Mouse (Mus musculus) midbrain, embryonic 16.5 days (tissue): ENCODE data around the gene Spint3. TPM values are rescaled to one million over a fixed set of nuclear protein-coding genes. Genes with fewer than 3 reads are reported as not detected.
"Not testable (repeated sequence)": the region's sequence is repeated elsewhere in the genome, so short reads cannot be mapped to it uniquely, and the experiment has no call there.

ENCODE experiments used
- ATAC-seq: fragments of 200-750 bp; cut with Nextera tagmentation; 2 replicates; pipeline ENCODE4 v1.8.0; 2017; ENCODE audit warnings: moderate TSS enrichment
- H3K27ac ChIP-seq: fragments of 300-500 bp; sonication (generic); 2 replicates; pipeline ENCODE4 v1.5.1; 2014; ENCODE audit warnings: mild to moderate bottlenecking, low read length, mixed read lengths
- H3K27me3 ChIP-seq: fragments of 300-500 bp; sonication (generic); 2 replicates; pipeline ENCODE4 v1.6.1; 2014; ENCODE audit warnings: low read depth, low read length, mixed read lengths; ENCODE audit not compliant: control insufficient read depth, insufficient read depth
- H3K36me3 ChIP-seq: fragments of 300-500 bp; sonication (generic); 2 replicates; pipeline ENCODE4 v1.6.1; 2014; ENCODE audit warnings: mild to moderate bottlenecking, low read length, moderate library complexity, mixed read lengths; ENCODE audit not compliant: control insufficient read depth, insufficient read depth
- H3K4me1 ChIP-seq: fragments of 300-500 bp; sonication (generic); 2 replicates; pipeline ENCODE4 v1.6.1; 2014; ENCODE audit warnings: mild to moderate bottlenecking, low read length, mixed read lengths; ENCODE audit not compliant: control insufficient read depth, insufficient read depth
- H3K4me2 ChIP-seq: fragments of 300-500 bp; sonication (generic); 2 replicates; pipeline ENCODE4 v1.6.1; 2014; ENCODE audit warnings: mild to moderate bottlenecking, low read length, mixed read lengths
- H3K4me3 ChIP-seq: fragments of 300-500 bp; sonication (generic); 2 replicates; pipeline ENCODE4 v1.5.1; 2014; ENCODE audit warnings: low read depth, mild to moderate bottlenecking, low read length, moderate library complexity, mixed read lengths
- H3K9ac ChIP-seq: fragments of 300-500 bp; sonication (generic); 2 replicates; pipeline ENCODE4 v1.6.1; 2014; ENCODE audit warnings: low read depth, low read length, mixed read lengths
- H3K9me3 ChIP-seq: fragments of 300-500 bp; sonication (generic); replicated peaks from 2 replicates; pipeline ENCODE4 v1.6.1; 2014; ENCODE audit warnings: mild to moderate bottlenecking, low read length, mixed read lengths; ENCODE audit not compliant: control insufficient read depth, poor library complexity, severe bottlenecking
- WGBS: fragments of 180-500 bp; shearing (Covaris S2); extraction: QIAGEN DNeasy Blood & Tissue Kit; methylation state at CpG from one replicate; pipeline ENCODE4 v1.1.7; 2014; 5-methylcytosine and 5-hydroxymethylcytosine counted together
- polyA plus RNA-seq: library from polyadenylated mRNA; unstranded; fragments of >200 nt; fragmentation: Nextera tagmentation; extraction: Ambion mirVana; gene quantifications from 2 replicates; pipeline ENCODE4 v1.2.1, GENCODE M21; 2015

Gene Spint3
- polyA plus RNA-seq, 1 experiment from 2014 or later = not detected

DNA sequence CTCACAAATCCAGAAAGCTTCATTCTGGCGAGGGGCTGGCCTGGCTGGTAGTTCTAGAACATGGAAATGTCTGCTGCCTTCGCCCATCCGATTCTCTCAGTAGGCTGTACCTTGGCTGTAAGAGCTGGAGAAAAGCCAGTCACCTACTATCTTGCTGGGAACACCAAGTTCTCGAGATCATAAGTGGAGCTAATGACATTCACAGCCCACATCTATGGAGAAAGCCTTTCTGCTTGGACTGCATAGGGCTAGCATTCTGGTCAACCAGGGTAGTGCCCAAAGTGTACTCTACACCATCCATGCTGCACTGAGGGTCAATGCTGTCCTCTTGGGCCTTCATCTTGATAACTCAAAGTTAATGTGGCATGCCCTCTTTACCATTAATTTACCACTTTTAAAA lies 20.2 kb upstream of the Spint3 start, which contains the start of gene Eppin:
Eppin (minus strand) TSS at position 101 of the 400 bp plus-strand sequence.
- Histone ChIP-seq H3K4me1 (no peaks in the 10 kb centered on the region), H3K36me3 (no peaks in the 10 kb centered on the region), H3K4me3 (no peak within 1 kb of the TSS), H3K4me2 (no peak within 1 kb of the TSS), H3K9ac (no peak within 1 kb of the TSS), H3K9me3 (no peaks in the 10 kb centered on the region), H3K27me3 (no peaks in the 10 kb centered on the region), H3K27ac (no peak within 1 kb of the TSS)
- ATAC-seq = no peak
- 80% methylated on average over 4 of the region's 4 CpGs for WGBS

DNA sequence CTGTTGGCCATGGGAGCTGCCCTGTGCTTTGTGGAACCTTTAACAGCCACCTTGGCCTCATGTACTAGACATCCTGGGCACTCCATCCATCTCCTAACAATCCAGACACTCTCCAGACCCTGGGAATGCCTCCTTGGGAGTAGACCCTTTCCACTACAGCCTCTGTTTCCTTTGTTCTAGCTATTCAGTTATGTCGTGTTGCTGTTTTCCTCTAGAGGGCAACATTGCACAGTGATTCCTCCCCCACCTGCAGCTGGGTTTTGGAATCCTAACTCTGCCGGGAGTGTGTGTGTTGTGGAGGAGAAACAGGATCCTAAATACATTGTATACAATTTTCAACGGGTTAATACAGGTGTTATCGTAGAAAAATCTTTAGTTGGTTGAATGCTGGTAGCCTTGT lies 18.8 kb upstream of the Spint3 start:
- WGBS = 10% methylated on average over 4 of the region's 4 CpGs
- Histone ChIP-seq H3K4me2 (no peak overlapping the region), H3K9ac (no peak overlapping the region), H3K4me1 (no peaks in the 10 kb centered on the region), H3K9me3 (no peaks in the 10 kb centered on the region), H3K4me3 (no peak overlapping the region), H3K27ac (no peak overlapping the region), H3K27me3 (no peaks in the 10 kb centered on the region), H3K36me3 (no peaks in the 10 kb centered on the region)
- ATAC-seq = no peak

DNA sequence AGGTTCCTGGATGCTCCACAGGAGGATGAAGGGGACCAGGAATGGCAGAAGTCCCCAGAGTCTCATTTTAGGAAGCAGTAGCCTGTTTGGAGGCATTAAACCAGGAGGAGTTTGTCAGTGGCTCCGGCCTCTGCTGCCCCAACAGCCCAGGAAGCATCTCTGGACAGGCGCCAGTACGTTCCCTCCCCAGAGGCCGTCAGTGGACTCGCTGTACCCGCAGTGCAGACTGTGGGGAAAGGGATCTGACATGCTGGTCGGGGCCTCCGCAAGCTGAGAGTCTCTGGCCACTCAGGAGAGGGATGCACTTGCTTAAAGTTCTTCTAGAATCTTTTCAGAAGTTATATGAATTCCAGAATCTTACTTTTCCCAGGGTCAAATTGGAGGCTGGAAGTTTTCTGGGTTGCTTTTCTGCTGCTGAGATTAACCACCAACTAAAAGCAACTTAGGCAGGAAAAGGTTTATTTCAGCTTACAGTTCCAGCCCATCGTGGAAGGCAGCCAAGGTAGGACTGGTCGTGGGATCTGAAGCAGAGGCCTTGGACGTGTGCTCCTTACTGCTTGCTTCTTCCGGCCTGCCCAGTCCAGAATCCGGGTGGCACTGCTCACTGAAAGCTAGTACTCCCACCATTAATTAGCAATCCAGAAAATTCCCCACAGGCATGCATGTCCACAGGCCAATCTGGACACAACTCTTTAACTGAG lies 11.9 kb upstream of the Spint3 start, which contains the start of gene Wfdc6a:
Wfdc6a (minus strand) TSS at position 423 of the 701 bp plus-strand sequence.
- H3K4me3 ChIP-seq, ATAC-seq, H3K9me3 ChIP-seq, H3K4me2 ChIP-seq, H3K27ac ChIP-seq, H3K9ac ChIP-seq, H3K36me3 ChIP-seq, H3K27me3 ChIP-seq, H3K4me1 ChIP-seq: not testable (repeated sequence)
- 61% methylated on average over 13 of the region's 13 CpGs for WGBS

DNA sequence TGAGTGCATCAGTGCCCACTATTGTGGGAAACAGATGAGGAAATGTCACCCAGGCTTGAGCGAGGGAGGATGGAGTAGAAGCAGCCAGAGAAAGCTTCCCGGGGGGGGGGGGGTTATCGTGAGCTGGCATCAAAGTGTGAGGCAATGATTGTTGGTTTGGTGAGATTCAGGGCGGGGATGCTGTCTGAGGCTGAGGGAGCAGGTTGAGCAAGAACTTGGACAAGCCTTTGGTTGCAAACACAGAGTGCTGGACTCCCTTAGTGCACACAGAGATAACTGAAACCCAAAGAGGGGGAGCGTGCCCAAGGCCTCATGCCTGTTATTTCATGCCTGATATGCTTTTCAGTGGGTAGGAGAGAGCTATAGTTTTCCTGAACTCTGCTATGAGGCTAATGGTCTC lies 5.8 kb downstream of the Spint3 start:
- no peak overlapping the region for H3K4me2 ChIP-seq
- H3K27me3 ChIP-seq = peaks cover 17% of the 10 kb centered on the region
- no peak overlapping the region for H3K4me3 ChIP-seq
- H3K9me3 ChIP-seq = no peaks in the 10 kb centered on the region
- peaks cover 12% of the 10 kb centered on the region for H3K4me1 ChIP-seq
- no peak overlapping the region for H3K9ac ChIP-seq
- H3K36me3 ChIP-seq = no peaks in the 10 kb centered on the region
- ATAC-seq = no peak
- no peak overlapping the region for H3K27ac ChIP-seq
- 97% methylated on average over 5 of the region's 5 CpGs for WGBS

DNA sequence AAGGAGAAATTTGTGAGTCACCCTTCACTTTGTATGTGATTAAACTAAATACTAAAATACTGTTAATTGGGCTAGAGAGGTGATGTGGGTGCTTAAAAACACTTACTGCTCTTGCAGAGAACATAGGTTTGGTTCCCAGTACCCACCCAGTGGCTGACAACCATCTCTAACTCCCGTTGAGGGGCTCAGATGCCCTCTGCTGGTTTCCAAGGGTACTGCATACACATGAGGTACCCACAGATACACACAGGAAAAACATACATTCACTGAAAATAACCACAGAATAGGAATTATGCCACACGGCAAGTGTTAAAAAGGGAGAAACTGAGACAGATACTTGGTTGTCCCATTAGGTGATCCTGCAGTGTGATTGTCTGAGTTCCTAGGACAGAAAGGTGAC lies 6.3 kb downstream of the Spint3 start:
- Histone ChIP-seq H3K9ac (no peak overlapping the region), H3K27me3 (peaks cover 20% of the 10 kb centered on the region), H3K36me3 (no peaks in the 10 kb centered on the region), H3K4me1 (peaks cover 13% of the 10 kb centered on the region), H3K4me2 (no peak overlapping the region), H3K9me3 (no peaks in the 10 kb centered on the region), H3K27ac (no peak overlapping the region), H3K4me3 (no peak overlapping the region)
- ATAC-seq = no peak
- WGBS = 90% methylated on average over 2 of the region's 2 CpGs

DNA sequence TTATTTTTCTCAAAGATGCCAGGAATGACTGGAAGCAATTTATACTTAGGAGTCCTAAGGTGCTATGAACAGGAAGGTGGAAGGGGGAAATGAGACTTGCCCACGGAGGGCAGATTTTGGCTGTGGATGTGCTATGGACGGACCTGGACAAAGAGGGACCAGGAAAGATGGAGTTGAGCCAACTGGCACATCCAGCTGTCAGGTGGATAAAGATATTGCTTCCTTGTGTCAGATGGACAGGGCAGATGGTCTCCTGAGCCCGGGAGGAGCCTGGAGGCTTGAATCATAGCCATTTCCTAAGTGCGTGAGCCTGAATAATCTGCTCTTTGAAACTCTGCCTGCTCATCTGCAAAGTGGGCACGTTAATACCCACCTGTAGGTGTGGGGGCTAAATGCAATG lies 8.9 kb downstream of the Spint3 start:
- no peak overlapping the region for H3K4me3 ChIP-seq
- H3K27me3 ChIP-seq = peaks cover 20% of the 10 kb centered on the region
- H3K4me1 ChIP-seq = peaks cover 13% of the 10 kb centered on the region
- H3K27ac ChIP-seq = no peak overlapping the region
- no peaks in the 10 kb centered on the region for H3K9me3 ChIP-seq
- WGBS = 60% methylated on average over 5 of the region's 5 CpGs
- no peaks in the 10 kb centered on the region for H3K36me3 ChIP-seq
- H3K4me2 ChIP-seq = no peak overlapping the region
- no peak overlapping the region for H3K9ac ChIP-seq
- ATAC-seq = no peak

DNA sequence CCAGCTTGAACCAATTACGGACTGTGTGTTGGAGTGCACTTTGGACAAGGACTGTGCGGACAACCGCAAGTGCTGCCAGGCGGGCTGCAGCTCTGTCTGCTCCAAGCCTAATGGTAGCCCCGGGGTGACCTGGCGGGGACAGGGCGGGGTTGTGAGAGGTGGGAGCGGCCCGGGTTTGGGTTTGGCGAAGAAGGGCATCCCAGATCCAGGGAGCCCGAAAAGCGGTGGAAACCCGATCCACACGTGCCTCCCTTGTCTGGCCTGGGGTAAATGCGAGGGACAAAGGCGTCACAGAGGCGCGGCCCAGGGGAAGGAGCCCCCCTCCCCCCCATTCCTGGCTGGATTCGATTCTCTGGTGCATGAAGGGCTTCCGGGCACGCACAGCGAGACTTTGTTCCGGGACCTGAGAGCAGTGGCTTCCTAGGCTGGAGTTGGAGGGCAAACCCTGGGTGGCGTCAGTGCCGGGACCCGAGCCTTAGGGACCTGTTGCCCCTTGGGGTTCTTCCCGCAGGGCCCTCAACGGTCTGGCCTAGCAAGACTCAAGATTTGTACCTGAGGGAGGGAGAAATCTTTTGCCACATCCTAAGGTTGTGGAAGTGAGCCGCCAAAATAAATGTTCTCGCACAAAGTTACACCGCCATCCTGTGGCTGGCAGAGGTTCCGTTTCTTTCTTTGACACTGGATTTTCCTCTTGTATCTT lies 9.8 kb downstream of the Spint3 start:
- Histone ChIP-seq H3K36me3 (no peaks in the 10 kb centered on the region), H3K27me3 (peaks cover 20% of the 10 kb centered on the region), H3K9me3 (no peaks in the 10 kb centered on the region), H3K4me2 (peak overlapping the region; percentile 98), H3K27ac (no peak overlapping the region), H3K4me1 (peaks cover 13% of the 10 kb centered on the region), H3K4me3 (peak overlapping the region; percentile 47), H3K9ac (peak overlapping the region; percentile 74)
- ATAC-seq = peak; percentile 62
- under 1% methylated on average over 30 of the region's 32 CpGs for WGBS

DNA sequence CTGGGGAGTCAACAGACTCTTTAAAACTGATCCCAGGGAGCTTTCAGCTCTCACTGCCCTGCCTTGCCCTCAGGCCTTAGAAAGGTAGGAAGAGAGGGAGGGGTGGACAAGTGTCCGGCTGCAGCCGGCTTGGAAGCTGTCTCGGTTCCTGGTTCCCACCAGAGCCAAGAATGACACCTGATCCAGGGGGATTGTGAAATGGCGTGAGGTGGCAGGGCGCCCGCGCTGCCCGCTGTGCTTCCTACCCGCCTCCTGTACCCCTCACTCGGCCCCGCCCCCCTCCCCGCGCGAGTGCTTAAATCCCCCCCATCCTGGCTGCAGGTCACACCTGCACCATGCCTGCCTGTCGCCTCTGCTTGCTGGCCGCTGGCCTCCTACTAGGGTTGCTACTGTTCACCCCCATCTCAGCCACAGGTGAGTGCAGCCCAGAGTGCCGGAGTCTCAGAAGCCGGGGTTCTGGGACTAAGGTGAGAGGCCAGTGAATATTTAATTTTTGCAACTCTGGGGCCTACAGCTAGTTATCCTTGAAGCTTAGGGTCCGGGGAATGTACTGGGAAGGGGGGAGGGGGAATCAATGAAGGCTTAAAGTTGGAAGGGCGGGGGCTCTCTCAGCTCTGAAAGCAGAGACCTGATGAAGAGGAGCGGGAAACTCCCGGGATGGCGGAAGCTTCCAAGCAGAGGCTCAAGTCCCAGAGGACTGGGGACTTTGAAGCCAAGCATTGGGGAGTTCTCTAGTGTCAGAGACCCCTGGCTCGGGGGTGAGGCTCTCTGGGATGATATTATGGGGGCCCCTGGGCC lies 10.7 kb downstream of the Spint3 start, which contains the start of gene Wfdc2:
Wfdc2 (plus strand) TSS at position 23 of the 798 bp plus-strand sequence.
- Histone ChIP-seq H3K36me3 (no peaks in the 10 kb centered on the region), H3K9me3 (no peaks in the 10 kb centered on the region), H3K27me3 (peaks cover 20% of the 10 kb centered on the region), H3K9ac (peak within 1 kb of the TSS; percentile 74), H3K4me1 (peaks cover 13% of the 10 kb centered on the region), H3K4me2 (peak within 1 kb of the TSS; percentile 98), H3K4me3 (peak within 1 kb of the TSS; percentile 47), H3K27ac (no peak within 1 kb of the TSS)
- WGBS = 4% methylated on average over 23 of the region's 24 CpGs
- ATAC-seq = no peak
